Mouse (Mus musculus) left cerebral cortex, adult 9 months (tissue): ENCODE measurements at regions not wholly inside any gene's neighbourhood (a gene's known extent, or its start where the extent isn't known, plus 50 kb on each side); places are given as distances from the start of the nearest gene placed in this dataset.

Experiments
- DNase-seq, 2 experiments: peaks; one replicate each; pipeline ENCODE4 v3.0.0; 2022; ENCODE audit warnings: low spot score in 2 of 2

GRCm38 (mm10) chr13:71653939-71654467 lies 309.5 kb downstream of the Irx1 start:
- no peak for DNase-seq

GRCm38 (mm10) chr13:71653212-71653938 lies 310.1 kb downstream of the Irx1 start:
- DNase-seq = no peak

- DNase-seq = no peak
These were observed 313.6 kb downstream of the Irx1 start for GRCm38 (mm10) chr13:71649876-71650275.

- DNase-seq = no peak
These were observed 314.5 kb downstream of the Irx1 start for GRCm38 (mm10) chr13:71649031-71649430.

- DNase-seq = no peak
These were observed 332.1 kb downstream of the Irx1 start for GRCm38 (mm10) chr13:71631447-71631846.

GRCm38 (mm10) chr13:71617198-71617597 lies 346.3 kb downstream of the Irx1 start:
- DNase-seq = no peak

GRCm38 (mm10) chr13:71612393-71613179 lies 350.9 kb downstream of the Irx1 start:
- no peak for DNase-seq

- no peak for DNase-seq
These were observed 381.0 kb downstream of the Irx1 start for GRCm38 (mm10) chr13:71582486-71582885.

- no peak for DNase-seq
These were observed 397.6 kb downstream of the Irx1 start for GRCm38 (mm10) chr13:71565895-71566294.

- no peak for DNase-seq
These were observed 398.1 kb downstream of the Irx1 start for GRCm38 (mm10) chr13:71565388-71565787.

- DNase-seq = no peak
These were observed 404.9 kb downstream of the Irx1 start for GRCm38 (mm10) chr13:71558477-71559215.

GRCm38 (mm10) chr13:71555471-71555870 lies 408.1 kb downstream of the Irx1 start:
- DNase-seq = no peak

GRCm38 (mm10) chr13:71550109-71550508 lies 413.4 kb downstream of the Irx1 start:
- DNase-seq = no peak

GRCm38 (mm10) chr13:71549206-71549831 lies 414.2 kb downstream of the Irx1 start:
- DNase-seq = no peak

- DNase-seq = no peak
These were observed 425.3 kb downstream of the Irx1 start for GRCm38 (mm10) chr13:71538226-71538625.

GRCm38 (mm10) chr13:71532796-71533351 lies 430.6 kb downstream of the Irx1 start:
- DNase-seq = no peak

- DNase-seq = no peak
These were observed 434.0 kb downstream of the Irx1 start for GRCm38 (mm10) chr13:71529397-71530122.

GRCm38 (mm10) chr13:71517776-71518175 lies 445.7 kb downstream of the Irx1 start:
- no peak for DNase-seq

GRCm38 (mm10) chr13:71513204-71513603 lies 450.3 kb downstream of the Irx1 start:
- DNase-seq = no peak

- peak in 1 of 2 experiments; percentile 2 for DNase-seq
These were observed 455.5 kb downstream of the Irx1 start for GRCm38 (mm10) chr13:71507956-71508401.
